Mouse (Mus musculus) right cerebral cortex, adult 18-20 months (tissue): Measurements from ENCODE around the gene Fgf5.

ENCODE experiments used
- DNase-seq: peaks from one replicate; pipeline ENCODE4 v3.0.0; 2022; ENCODE audit warnings: mixed read lengths

Gene Fgf5

GRCm38 (mm10) chr5:98253838-98254821, at the start of gene Fgf5:
Gene Fgf5 (plus strand): TSS chr5:98254184.
- peak; percentile 66 for DNase-seq

- DNase-seq: no peak
These were observed 41.5 kb upstream of the Fgf5 start for GRCm38 (mm10) chr5:98212501-98212900.

- DNase-seq: no peak
These were observed 32.0 kb upstream of the Fgf5 start for GRCm38 (mm10) chr5:98221956-98222355.

- DNase-seq: no peak
These were observed 27.3 kb upstream of the Fgf5 start for GRCm38 (mm10) chr5:98226710-98227109.

- DNase-seq: no peak
These were observed 24.5 kb upstream of the Fgf5 start for GRCm38 (mm10) chr5:98229456-98229855.

- no peak for DNase-seq
These were observed 15.5 kb upstream of the Fgf5 start for GRCm38 (mm10) chr5:98238466-98238865.

- no peak for DNase-seq
These were observed 12.6 kb upstream of the Fgf5 start for GRCm38 (mm10) chr5:98241322-98241829.

GRCm38 (mm10) chr5:98245303-98245702, 8.7 kb upstream of the Fgf5 start:
- DNase-seq: peak; percentile 38

- DNase-seq: peak; percentile 69
These were observed 8.0 kb upstream of the Fgf5 start for GRCm38 (mm10) chr5:98245976-98246375.

- no peak for DNase-seq
These were observed 7.2 kb upstream of the Fgf5 start for GRCm38 (mm10) chr5:98246826-98247225.

GRCm38 (mm10) chr5:98247516-98247915, 6.5 kb upstream of the Fgf5 start:
- DNase-seq: peak; percentile 48

- no peak for DNase-seq
These were observed 837 bp upstream of the Fgf5 start for GRCm38 (mm10) chr5:98253147-98253546.

- DNase-seq: no peak
These were observed 1.2 kb downstream of the Fgf5 start for GRCm38 (mm10) chr5:98255176-98255575.

- no peak for DNase-seq
These were observed 1.9 kb downstream of the Fgf5 start for GRCm38 (mm10) chr5:98255760-98256490.

- DNase-seq: no peak
These were observed 21.4 kb downstream of the Fgf5 start for GRCm38 (mm10) chr5:98275318-98275818.

- DNase-seq: peak; percentile 12
These were observed 28.0 kb downstream of the Fgf5 start for GRCm38 (mm10) chr5:98281993-98282392.

- peak; percentile 19 for DNase-seq
These were observed 29.9 kb downstream of the Fgf5 start for GRCm38 (mm10) chr5:98283696-98284478.

GRCm38 (mm10) chr5:98290642-98291041, 36.7 kb downstream of the Fgf5 start:
- no peak for DNase-seq

- DNase-seq: no peak
These were observed 38.5 kb downstream of the Fgf5 start for GRCm38 (mm10) chr5:98292388-98293048.

GRCm38 (mm10) chr5:98293049-98293715, 39.2 kb downstream of the Fgf5 start:
- no peak for DNase-seq

- no peak for DNase-seq
These were observed 46.1 kb downstream of the Fgf5 start for GRCm38 (mm10) chr5:98300079-98300478.
